Mouse (Mus musculus) layer of hippocampus, adult 11-12 months (tissue): ENCODE measurements around the gene Tgfbr3l.
A peak's percentile ranks its signal among the peaks of the same experiment; 100 is the strongest.
"Not testable (repeated sequence)": the region's sequence is repeated elsewhere in the genome, so short reads cannot be mapped to it uniquely, and the experiment has no call there.

Experiments
- DNase-seq: peaks from one replicate; pipeline ENCODE4 v3.0.0; 2022; ENCODE audit warnings: low spot score

The Tgfbr3l gene

DNA sequence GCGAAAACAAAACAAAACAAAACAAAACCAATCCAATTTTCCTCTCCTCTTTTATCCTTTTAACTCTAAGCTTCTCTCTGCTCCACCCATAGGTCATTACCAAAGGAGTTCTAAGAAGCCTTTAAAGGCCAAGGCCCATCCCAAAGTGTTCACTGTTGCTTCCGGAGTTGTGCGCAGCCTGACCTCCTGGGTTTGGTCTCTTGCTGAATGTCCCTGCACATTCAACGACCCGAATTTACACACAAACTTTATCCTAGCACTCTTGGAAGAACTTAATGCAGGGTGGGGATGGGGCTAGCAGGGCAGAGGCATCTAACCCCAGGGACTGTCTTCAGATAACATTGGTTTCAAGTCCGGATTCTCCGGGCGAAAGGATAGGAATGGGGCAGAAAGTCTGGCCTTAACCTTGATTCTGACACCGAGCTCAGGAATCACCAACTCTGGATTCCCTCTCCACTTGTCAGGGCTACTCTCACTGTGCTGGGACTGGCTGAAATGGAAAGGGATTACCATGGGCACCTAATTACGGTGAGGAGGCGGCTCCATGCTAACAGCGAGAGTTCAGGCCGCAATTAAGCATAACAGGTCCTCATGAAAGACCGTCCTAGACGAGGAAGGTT is 10.1 kb upstream of the Tgfbr3l start:
- no peak for DNase-seq

DNA sequence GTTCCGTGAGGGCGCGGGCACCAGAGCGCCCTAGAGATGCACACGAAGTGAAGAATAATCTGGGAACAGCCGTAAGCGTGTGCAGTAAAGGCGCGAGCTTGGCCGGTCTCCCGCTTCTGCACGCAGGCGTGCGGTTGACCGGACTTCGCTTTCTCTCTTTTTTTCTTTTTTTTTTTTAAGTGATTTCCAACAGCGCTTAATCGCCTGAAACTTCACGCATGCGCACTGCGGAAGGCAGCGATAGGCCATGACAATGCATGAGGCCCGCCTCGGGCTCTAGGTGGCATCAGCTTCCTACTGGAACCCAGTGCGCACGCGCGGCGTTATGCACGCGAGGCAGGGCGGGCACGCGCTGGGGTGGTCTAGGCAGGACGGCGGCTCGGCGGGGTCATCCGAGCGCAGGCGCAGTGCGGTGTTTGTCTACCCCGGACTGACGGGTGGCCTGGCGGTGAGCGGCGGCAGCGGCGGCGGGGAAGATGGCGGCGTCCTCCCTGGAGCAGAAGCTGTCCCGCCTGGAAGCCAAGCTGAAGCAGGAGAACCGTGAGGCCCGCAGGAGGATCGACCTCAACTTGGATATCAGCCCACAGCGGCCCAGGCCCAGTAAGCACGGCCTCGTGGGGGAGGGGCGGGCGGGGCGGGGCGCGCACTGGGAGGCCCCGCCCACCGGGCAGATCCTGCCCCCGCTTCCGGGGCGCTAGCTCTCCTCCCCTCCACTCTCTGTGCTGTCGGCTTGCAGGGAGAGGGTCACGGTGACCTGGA is 9.4 kb upstream of the Tgfbr3l start, which contains the start of the genes Map2k7 and Gm49320:
TSS of gene Map2k7 (plus strand) at position 307 of the 759 bp plus-strand sequence.
TSS of gene Gm49320 (plus strand) at position 432 of the 759 bp plus-strand sequence.
- peak; percentile 100 for DNase-seq

DNA sequence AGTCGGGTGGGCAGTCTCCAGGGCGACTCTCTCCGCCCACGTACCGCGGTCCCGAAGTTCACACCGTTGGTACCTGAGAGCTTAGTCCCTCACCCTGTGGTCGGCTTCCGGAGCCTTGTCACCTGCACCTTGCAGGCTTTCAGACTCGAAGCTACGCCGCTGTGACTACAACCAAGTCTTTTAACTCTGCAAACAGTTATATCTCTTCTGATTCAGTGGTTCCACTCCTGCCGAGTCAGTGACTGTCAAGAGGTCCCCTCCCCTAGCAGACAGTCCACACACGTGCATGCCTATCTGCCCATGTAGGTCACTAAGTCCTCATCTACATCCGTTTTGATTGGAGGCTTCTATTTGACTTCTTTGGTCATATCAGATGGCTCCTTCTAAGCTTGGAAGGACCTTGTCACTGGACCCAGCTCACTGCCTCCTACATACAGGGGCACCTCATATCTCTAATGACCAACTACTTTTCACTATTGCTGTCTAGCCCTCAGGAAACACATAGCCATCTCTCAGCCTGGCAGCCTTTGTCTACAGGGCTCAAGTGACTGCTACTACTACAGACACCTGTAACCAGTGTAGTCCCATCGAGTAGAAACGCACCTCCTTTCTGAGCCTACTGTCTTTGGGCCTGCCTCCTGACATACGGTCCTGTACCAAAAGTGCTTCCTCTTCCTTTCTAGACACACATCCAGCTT is 8.7 kb upstream of the Tgfbr3l start:
- DNase-seq: no peak

DNA sequence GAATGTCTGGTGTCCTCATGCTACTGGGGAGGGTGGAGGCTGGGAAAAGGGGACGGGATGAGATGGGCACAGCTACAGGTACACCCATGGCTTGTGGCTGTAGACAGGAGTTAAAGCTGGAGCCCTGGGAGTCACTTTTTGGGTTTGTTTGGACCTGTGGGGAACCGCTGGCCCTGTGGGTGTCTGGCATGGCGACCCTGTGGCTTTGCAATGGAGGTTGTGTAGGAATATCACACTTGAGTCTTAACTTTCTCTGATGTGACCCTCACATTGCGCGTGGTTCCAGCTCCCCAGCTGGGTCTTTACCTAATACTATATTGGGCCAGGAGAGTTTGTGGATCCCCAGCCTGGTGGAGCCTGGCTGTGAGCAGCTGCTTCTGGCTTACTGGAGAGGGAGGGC is 3.0 kb upstream of the Tgfbr3l start:
- DNase-seq: no peak

DNA sequence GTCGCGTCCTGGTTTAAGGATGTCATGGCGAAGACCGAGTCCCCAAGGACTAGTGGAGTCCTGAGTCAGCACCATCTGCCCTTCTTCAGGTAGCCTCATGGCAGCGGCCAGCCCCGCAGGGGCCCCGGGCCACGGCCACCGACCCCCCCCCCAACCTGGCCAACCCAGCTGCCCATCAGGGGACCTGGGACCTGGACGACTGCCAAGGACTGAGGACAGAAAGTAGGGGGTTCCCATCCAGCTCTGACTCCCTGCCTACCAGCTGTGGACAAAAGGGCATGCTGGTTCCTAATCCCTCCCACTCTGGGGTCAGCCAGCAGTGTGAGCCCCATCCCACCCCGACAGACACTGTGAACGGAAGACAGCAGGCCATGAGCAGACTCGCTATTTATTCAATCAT is 2.3 kb upstream of the Tgfbr3l start:
- no peak for DNase-seq

DNA sequence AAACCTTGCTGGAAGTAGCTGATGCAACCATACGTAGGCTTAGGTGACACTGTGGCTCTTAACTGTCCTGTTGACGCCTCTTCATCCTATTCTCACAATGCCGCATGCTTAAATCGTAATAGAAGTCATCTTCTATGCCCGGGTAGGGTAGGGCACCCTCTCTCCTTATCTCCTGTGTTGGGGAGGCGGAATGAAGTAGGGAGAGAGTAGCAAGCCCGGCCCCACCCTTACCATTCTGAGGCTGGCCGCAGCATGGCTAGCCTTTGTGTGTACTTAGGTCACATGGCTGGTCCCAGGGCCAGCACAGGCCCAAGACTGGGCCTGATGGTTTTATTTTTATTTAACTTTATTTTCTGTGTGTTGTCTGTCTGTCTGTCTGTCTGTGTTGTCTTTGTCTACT is 773 bp upstream of the Tgfbr3l start:
- DNase-seq: no peak

DNA sequence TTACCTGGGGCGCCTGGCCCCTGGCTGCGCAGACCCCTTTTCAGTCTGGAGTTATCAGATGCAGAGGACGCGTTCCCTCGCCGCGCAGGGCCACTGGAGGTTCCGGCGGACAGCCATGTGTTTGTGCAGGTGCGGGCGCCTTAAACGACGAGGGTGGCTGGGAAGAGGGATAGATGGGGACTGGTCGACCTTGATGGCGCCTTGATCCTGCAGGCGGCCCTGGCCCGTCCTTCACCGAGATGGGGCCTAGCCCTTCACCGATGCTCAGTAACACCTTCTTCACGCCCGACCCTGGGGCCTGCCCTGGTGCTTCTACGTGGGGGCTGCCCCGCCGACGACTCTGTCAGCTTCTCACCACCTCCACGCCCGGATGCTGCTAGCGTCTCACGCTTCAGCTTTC is 1.2 kb downstream of the Tgfbr3l start:
- no peak for DNase-seq

DNA sequence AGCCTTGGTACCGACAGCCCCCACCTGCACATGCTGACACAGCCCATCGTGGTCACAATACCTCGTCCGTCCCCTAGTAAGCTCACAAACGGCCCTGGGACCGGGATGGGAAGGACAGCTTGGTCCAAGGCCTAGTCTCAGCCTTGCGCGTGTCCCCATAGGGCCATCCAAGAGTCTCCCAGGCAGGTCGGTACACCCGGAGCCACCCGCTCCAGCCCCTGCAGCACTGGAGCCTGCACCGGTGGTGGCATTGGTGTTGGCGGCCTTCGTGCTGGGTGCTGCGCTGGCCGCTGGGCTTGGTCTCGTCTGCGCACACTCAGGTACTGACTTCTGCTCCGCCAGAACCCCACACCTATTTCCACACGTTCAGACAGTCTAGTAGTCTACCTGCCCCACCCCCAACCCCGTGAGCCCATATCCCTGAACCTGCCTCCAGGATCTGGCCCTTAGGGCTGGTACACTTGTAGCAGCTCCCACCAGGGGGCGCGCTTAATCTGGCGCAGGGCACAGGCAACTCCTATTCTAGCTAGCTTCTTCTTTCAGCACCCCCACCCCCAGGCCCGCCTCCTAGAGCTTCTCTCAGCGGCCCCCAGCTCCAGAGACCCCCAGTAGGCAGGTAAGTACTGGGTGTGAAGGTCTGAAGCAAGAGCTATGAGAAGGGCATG is 2.4 kb downstream of the Tgfbr3l start:
- peak; percentile 89 for DNase-seq

DNA sequence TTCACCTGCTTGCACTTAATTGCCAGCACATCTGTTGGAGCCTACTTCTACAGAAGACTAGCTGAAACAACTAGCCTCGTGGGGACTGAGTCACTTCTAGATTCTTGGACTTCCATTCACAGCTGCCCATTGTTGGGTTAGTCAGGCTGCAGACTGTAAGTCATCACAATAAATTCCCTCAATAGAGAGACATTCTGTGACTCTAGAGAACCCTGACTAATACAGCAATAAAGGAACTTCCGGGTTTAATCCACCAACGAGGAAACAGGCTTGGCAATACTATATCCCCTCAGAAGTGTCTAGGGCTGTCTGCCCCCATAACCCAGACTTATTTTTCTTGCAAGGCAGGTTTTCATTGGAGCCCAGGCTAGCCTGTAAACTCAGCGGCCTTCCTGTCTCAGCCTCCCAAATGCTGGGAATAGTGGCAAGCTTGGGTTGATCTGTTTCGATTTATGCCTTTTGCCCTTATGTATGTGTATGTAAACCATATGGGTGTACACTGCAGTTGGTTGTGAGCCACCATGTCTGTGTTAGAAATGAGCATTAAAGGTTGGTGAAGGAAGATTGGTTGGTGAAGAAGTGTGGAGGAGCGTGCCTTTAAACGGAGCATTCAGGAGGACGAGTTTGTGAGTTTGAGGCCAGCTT is 4.2 kb downstream of the Tgfbr3l start:
- no peak for DNase-seq

DNA sequence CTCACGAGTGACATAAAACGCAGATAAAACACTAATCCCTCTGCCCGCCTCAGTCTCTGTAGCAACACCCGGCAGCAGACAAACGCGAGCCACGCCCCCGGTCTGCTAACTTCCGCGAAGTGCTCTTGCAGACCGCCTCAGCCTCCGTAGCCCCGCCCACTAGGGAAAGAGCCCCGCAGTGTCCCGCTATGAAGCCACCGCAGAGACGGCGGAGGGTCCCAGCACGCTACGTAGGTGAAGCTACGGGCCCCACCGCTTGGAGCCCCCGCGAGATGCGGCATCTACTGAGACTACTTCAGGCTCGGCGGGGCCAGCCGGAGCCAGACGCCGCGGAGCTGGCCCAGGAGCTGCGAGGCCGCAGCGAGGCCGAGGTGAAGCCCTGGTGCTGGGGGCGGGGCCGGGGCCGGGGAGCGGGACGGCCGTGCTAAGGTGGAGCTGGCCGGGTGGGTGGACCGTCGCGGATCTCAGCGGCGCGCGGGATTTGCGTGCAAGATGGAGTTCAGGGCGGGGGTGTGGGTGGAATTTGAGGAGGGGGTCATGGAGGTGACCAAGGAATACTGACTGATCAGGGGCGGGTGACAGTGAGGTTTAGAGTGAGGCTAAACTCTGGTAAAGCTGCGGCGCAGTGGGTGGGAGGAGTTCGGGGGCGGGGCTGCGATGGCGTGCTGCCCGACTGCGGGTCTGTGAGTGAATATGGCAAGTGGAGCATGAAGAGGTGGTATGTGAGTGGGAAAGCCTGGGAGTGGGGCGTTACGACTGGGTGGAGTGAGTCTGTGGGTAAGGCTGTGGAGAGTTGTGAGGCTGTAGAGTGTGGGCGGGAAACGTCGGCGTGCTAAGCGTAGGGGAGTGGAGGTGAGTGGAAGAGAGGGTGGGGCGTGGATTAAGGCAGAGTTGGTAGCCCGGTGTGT is 5.2 kb downstream of the Tgfbr3l start, which contains the start of gene Snapc2:
TSS of gene Snapc2 (plus strand) at position 147 of the 908 bp plus-strand sequence.
- peak; percentile 95 for DNase-seq

DNA sequence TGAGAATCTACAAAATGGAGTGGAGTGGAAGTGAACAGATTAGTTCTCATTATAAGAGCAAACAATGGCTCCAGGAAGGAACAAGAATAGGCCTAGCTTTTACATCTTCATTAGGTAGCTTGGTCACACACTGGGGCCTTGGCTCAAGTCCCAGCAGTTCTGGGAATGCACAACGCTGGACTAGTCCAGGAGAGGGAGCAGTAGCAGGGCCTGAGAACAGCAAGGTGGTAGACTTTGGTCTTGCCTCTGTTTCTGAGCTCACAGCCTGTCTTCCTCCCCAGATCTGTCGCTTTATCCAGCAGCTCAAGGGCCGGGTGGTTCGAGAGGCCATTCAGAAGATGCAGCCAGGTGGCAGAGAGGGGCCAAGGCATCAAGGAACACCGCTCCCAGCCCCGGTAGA is 6.0 kb downstream of the Tgfbr3l start:
- DNase-seq: no peak

DNA sequence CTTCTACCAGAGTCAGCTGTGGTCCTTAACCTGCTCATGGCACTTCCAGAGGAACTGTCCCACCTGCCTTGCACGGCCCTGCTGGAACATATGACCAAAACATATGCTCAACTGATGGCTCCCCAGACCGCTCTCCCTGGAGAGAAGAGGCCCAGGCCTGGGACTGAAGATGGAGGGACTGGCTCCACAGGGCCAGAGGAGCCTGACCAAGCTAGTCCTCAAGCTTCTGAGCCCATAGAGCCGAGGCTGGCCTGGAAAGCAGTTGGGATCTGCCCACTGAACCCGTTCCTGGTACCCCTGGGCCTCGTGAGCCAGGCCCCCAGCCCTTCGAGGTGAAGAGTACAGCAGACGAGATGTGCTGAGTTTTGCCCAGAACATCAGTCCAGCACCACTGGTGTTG is 7.5 kb downstream of the Tgfbr3l start:
- not testable (repeated sequence) for DNase-seq

DNA sequence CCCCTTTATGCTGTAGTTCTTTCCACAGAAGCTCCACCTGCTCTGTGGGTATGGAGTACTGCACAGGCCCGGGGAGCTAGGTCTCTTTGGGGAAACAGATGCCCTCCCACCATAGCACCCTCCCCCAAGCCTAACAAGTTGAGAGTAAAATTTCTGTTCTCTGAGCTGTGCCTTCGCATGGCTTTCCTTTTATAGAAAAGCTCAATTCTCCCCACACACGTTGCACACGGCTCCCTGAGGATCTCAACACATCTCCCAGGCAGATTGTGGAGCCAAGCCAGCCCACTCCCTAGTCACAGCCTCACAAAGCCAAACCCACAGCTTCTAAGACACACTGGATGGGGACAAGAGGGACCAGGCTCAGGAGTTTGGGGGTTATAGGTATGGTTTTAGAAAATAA is 8.9 kb downstream of the Tgfbr3l start:
- DNase-seq: peak; percentile 89

DNA sequence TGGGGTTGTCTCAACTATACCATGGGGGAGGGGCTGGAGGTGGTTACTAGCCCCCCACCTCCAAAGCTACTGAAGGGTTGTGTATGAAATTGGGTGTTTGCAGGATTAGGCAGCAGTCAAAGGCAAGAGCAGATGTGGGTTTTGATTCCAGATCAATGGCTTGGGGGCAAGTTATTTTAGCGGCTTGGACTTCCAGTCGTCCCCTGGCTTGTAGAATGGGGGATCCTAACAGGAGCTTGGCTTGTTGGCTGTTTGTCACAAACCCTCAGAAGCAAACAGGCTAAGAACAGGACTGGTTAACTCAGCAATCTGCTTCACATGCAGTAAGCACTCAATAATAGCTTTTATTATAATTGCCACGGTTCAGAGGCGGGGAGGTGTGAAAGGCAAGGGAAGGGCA is 9.3 kb downstream of the Tgfbr3l start:
- DNase-seq: no peak

DNA sequence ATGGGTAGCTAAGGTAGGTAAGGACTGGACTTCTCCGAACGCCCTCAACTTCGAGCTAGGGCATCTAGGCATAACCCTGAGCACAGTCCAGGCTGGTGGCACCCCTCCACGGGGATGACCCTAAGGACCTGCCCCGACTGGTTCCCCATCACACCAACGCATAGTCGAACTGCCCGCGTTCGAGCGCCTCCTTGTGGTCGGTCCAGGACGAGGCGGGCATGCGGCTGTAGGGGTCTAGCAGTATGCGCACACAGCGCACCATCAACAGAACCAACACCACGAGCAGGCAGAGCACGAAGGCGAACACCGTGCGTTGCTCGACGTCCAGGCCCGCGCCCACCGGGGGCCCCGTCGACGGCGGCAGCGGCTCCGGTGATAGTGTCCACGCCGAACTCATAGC is 10.2 kb downstream of the Tgfbr3l start:
- DNase-seq: peak; percentile 86

DNA sequence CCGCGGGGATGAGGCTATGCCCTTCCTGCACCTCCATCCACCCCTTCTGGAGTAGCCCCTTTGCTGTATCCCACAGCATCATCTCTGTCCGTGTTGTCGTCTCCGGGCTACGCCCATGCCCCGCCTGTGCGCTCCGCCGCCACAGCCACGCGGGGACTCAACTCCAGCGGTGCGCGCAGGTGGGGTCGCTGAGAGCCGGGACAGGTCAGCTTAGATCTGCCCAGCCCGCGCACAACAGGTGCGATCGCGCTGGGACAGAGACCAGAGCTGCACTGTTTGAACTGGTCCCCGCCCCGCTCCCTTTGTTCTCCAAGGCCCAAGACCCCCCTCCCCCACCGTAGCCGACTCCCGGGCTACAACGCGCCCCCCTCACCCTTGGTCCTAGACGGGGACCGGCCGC is 10.7 kb downstream of the Tgfbr3l start:
- DNase-seq: peak; percentile 62

DNA sequence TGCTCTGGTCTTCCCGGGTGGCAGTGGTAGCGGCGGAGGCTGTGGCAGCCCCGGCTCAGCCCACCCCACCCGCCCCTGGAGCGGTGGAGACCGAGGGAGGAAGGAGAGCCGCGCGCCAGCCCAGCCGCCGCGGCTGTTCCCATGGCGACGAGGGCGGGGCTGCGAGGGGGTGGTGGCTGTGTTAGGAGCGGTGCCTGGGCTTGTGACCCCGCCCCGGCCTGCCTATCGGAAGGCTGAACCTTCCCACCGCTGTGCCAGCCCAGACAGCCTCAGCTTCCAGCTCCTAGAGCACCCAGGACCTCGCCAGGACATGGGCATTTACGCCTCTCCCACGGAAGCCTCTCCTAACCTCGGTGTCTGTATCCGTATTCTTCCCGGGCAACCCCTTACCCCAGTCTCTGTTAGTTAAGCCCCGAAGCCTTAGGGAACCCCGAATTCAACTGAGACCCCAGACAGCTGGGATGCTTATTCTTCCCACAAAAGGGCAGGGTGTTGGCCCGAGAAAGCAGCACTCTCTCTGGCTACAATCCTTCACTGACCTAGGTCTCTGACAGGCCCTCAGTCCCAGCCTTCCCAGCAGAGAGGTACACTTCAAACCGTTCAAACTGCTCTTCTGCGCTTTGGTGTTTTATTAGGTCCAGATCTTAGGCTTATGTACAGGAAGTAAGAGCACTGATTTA is 11.3 kb downstream of the Tgfbr3l start, which contains the start of gene Ctxn1:
TSS of gene Ctxn1 (minus strand) at position 150 of the 680 bp plus-strand sequence.
- peak; percentile 93 for DNase-seq

DNA sequence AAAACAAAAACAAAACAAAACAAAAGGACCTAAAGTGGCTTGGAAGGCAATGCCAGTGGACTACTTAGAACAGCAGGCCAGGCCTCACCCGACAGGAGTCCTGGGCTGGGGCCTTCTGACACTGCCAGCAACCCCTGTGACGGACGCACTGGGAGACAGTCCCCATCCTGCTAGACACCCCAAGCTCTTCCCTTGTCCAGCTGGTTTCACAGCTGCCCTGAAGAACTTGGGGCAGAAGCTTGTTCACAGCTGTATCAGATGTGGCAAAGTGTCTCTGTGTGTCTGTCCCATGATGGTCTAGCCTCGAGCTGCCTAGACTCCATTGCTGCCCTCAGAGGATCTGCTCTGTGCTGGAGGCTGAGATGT is 11.8 kb downstream of the Tgfbr3l start:
- no peak for DNase-seq

DNA sequence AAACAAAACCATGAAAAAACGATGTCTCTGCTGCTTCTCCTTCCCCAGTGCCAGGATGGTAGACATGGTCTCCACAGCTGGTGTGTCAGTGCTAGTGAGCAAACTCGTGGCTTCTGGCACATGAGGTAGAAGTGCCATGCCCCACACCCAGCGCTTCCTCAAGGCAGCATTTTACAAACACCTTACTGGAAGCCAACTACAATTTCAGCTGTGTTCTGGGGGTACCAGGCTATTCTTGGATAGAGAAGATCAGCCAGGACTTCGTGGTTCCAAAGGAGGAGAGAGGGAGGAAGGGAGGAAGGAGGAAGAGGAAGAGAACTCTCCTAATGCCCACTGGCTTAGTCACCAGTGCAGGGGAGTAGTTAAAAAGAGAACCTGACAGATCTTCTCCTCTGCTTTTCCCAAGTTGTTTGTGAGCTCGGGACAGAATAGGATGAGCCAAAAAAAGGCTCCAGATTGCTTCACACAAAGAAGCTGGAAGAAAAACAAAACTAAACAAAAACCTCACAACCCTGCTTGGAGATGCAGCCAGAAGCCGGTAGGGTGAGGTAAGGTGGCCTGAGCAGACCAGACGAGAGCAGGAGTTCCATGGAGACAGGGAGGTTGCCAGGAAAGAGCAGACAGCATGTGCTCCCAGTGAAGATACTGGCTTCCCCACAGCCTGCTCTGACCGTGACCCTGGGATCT is 15.2 kb downstream of the Tgfbr3l start:
- DNase-seq: no peak
